Mouse (Mus musculus): ENCODE results near the gene Krt32.

GRCm38 (mm10) chr11:100100391-100100790 is 12.4 kb upstream of the Krt32 start:
- TF ChIP-seq E2F4 (IDR thresholded peaks at IDR 0.05; ENCODE audit: insufficient replicate concordance, low read depth, low read length) (no peak), CHD1 (IDR thresholded peaks at IDR 0.05; ENCODE audit: low read depth, low read length) (no peak), EP300 (IDR thresholded peaks at IDR 0.05; ENCODE audit: low read length) (no peak), CTCF (conservative IDR thresholded peaks at IDR 0.05 in 1 of 2, IDR thresholded peaks at IDR 0.05 in 1 of 2; ENCODE audit: low read depth in 2 of 2, low read length in 2 of 2) (no peak), POLR2A (IDR thresholded peaks at IDR 0.05; ENCODE audit: low read depth, low read length) (no peak), ZNF384 (IDR thresholded peaks at IDR 0.05; ENCODE audit: low read depth, low read length) (no peak), ETS1 (conservative IDR thresholded peaks at IDR 0.05; ENCODE audit: low read depth, low read length) (no peak), ZC3H11A (IDR thresholded peaks at IDR 0.05; ENCODE audit: low read depth, low read length) (no peak)

All from CH12.LX (cell line).